Mouse (Mus musculus): Measurements from ENCODE around the gene Ogdh.

- TF ChIP-seq POLR2A (IDR thresholded peaks at IDR 0.05; ENCODE audit: low read depth, low read length) (no peak), CTCF (conservative IDR thresholded peaks at IDR 0.05; ENCODE audit: insufficient read depth, insufficient read length, low read depth, low read length) (no peak)
These were observed 99.1 kb downstream of the Ogdh start for GRCm38 (mm10) chr11:6390376-6391053.
